Mouse (Mus musculus) stomach, postnatal 0 days (tissue): ENCODE measurements around the gene Vdr.

Source experiments
- CTCF ChIP-seq: IDR thresholded peaks from 2 replicates; pipeline ENCODE4 v1.5.1; 2016; ENCODE audit warnings: antibody characterized with exemption, low read depth, mild to moderate bottlenecking, moderate library complexity
- EP300 ChIP-seq: optimal IDR thresholded peaks from 2 replicates; pipeline ENCODE3; 2016; ENCODE audit warnings: antibody characterized with exemption

DNA sequence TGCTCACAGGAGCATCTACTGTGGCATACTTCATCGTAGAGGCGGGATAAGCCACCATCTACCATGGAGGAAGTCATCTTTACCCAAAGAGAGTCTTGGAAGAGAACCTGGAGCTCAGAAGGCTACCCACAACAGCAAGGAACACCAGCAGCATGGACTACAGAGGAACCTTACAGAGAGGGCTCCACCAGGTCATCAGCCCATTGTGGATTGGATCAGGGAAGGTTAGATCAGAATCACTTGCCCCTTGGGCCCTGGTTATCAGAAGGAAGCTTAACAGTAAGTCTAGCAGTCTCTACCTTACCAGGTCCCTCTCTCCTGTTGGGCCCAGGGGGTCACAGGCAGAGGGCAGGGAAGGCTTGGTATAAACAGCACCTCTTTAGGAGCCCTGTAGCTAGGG is 71.4 kb downstream of the Vdr start:
- TF ChIP-seq CTCF (no peak), EP300 (no peak)
